Mouse (Mus musculus) CH12.LX (cell line): Measurements from ENCODE around the gene Ociad1. TPM values are rescaled to one million over a fixed set of nuclear protein-coding genes. Genes with fewer than 3 reads are reported as not detected.

ENCODE experiments used
- DNase-seq: peaks from one replicate; pipeline ENCODE4 v3.0.0-alpha.2; 2013; ENCODE audit errors: extremely low read depth
- H3K27ac ChIP-seq: 2 replicates; pipeline ENCODE4 v1.5.1; 2012; ENCODE audit warnings: low read depth, mild to moderate bottlenecking, control low read depth, moderate library complexity; ENCODE audit not compliant: insufficient read depth
- H3K27me3 ChIP-seq: replicated peaks from 2 replicates; pipeline ENCODE3; 2012; ENCODE audit warnings: inconsistent platforms
- H3K36me3 ChIP-seq, 2 experiments: replicated peaks in 1 of 2; 2 replicates each; pipeline versions ENCODE3 to v1.6.1; 2012; ENCODE audit warnings: inconsistent platforms in 1 of 2, low read length in 1 of 2, mild to moderate bottlenecking in 1 of 2, mixed read lengths in 1 of 2, moderate library complexity in 1 of 2; ENCODE audit not compliant: control insufficient read depth in 1 of 2, insufficient read depth in 1 of 2
- H3K4me1 ChIP-seq, 2 experiments: 2 replicates each; pipeline ENCODE4 v1.6.1; 2012; ENCODE audit warnings: inconsistent platforms in 1 of 2, moderate library complexity in 1 of 2; ENCODE audit not compliant: insufficient read depth in 2 of 2, control insufficient read depth in 1 of 2
- H3K4me2 ChIP-seq: 2 replicates; pipeline ENCODE4 v1.6.1; 2012; ENCODE audit warnings: low read depth, mild to moderate bottlenecking, control low read depth; ENCODE audit not compliant: poor library complexity, insufficient read depth, severe bottlenecking
- H3K4me3 ChIP-seq, 3 experiments: fragments of 150-350 bp in 1 of 3; sonication (generic) in 1 of 3; replicated peaks in 1 of 3; 2 replicates each; pipeline versions ENCODE3 to v1.5.1; 2011 to 2012; ENCODE audit warnings: low read depth in 2 of 3, low read length in 2 of 3, mild to moderate bottlenecking in 2 of 3, moderate library complexity in 2 of 3, control low read depth in 1 of 3, improper control_type of control experiment in 1 of 3, inconsistent platforms in 1 of 3, mixed read lengths in 1 of 3; ENCODE audit not compliant: poor library complexity in 1 of 3
- H3K79me2 ChIP-seq: replicated peaks from 2 replicates; pipeline ENCODE4 v1.6.1; 2012; ENCODE audit warnings: mild to moderate bottlenecking, moderate library complexity; ENCODE audit not compliant: control insufficient read depth, poor library complexity, insufficient read depth, severe bottlenecking; ENCODE audit errors: extremely low read depth
- H3K9ac ChIP-seq: 2 replicates; pipeline ENCODE4 v1.6.1; 2012; ENCODE audit warnings: low read depth, mild to moderate bottlenecking, control low read depth, moderate library complexity; ENCODE audit not compliant: insufficient read depth
- H3K9me3 ChIP-seq: replicated peaks from 2 replicates; pipeline ENCODE3; 2012; ENCODE audit warnings: low read length, inconsistent platforms, mixed read lengths
- CHD1 ChIP-seq: IDR thresholded peaks from 2 replicates; pipeline ENCODE4 v1.6.1; 2012; ENCODE audit warnings: low read depth, low read length, improper control_type of control experiment, inconsistent platforms
- CHD2 ChIP-seq: IDR thresholded peaks from 2 replicates; pipeline ENCODE4 v1.6.1; 2011; ENCODE audit warnings: low read length, improper control_type of control experiment
- CTCF ChIP-seq, 2 experiments: IDR thresholded peaks in 1 of 2; conservative IDR thresholded peaks in 1 of 2; 2 replicates each; pipeline ENCODE4 v1.5.1; 2011 to 2012; ENCODE audit warnings: low read depth in 2 of 2, low read length in 2 of 2, improper control_type of control experiment in 1 of 2, inconsistent platforms in 1 of 2, mild to moderate bottlenecking in 1 of 2, moderate library complexity in 1 of 2
- ETS1 ChIP-seq: conservative IDR thresholded peaks from 2 replicates; pipeline ENCODE4 v1.6.1; 2012; ENCODE audit warnings: low read depth, mild to moderate bottlenecking, inconsistent platforms, low read length, improper control_type of control experiment, moderate library complexity
- GABPA ChIP-seq: IDR thresholded peaks from 2 replicates; pipeline ENCODE4 v1.6.1; 2012; ENCODE audit warnings: low read depth, low read length, improper control_type of control experiment, inconsistent platforms; ENCODE audit not compliant: insufficient replicate concordance
- JUN ChIP-seq: IDR thresholded peaks from 2 replicates; pipeline ENCODE4 v1.6.1; 2011; ENCODE audit warnings: low read depth, mild to moderate bottlenecking, low read length, improper control_type of control experiment, moderate library complexity; ENCODE audit not compliant: insufficient read depth
- JUND ChIP-seq: conservative IDR thresholded peaks from 2 replicates; pipeline ENCODE4 v1.6.1; 2011; ENCODE audit warnings: low read depth, low read length, improper control_type of control experiment
- MAFK ChIP-seq: IDR thresholded peaks from 2 replicates; pipeline ENCODE4 v1.6.1; 2011; ENCODE audit warnings: low read length, improper control_type of control experiment; ENCODE audit not compliant: insufficient replicate concordance
- MAZ ChIP-seq: IDR thresholded peaks from 2 replicates; pipeline ENCODE4 v1.6.1; 2012; ENCODE audit warnings: low read depth, mild to moderate bottlenecking, inconsistent platforms, low read length, improper control_type of control experiment, moderate library complexity
- MEF2A ChIP-seq: IDR thresholded peaks from 2 replicates; pipeline ENCODE4 v1.6.1; 2014; ENCODE audit warnings: low read depth, mild to moderate bottlenecking, inconsistent platforms, low read length, improper control_type of control experiment, borderline replicate concordance
- NELFE ChIP-seq: IDR thresholded peaks from 2 replicates; pipeline ENCODE4 v1.6.1; 2011; ENCODE audit warnings: low read depth, low read length, improper control_type of control experiment
- NRF1 ChIP-seq: IDR thresholded peaks from 2 replicates; pipeline ENCODE4 v1.6.1; 2014; ENCODE audit warnings: low read depth, mild to moderate bottlenecking, inconsistent platforms, low read length, improper control_type of control experiment, moderate library complexity
- POLR2AphosphoS2 ChIP-seq: IDR thresholded peaks from 2 replicates; pipeline ENCODE4 v1.6.1; 2011; ENCODE audit warnings: low read depth, low read length, improper control_type of control experiment
- RAD21 ChIP-seq: IDR thresholded peaks from 2 replicates; pipeline ENCODE4 v1.6.1; 2011; ENCODE audit warnings: low read depth, mild to moderate bottlenecking, low read length, improper control_type of control experiment, moderate library complexity
- RCOR1 ChIP-seq: conservative IDR thresholded peaks from 2 replicates; pipeline ENCODE4 v1.6.1; 2012; ENCODE audit warnings: low read depth, mild to moderate bottlenecking, inconsistent platforms, low read length, improper control_type of control experiment
- SIN3A ChIP-seq: IDR thresholded peaks from 2 replicates; pipeline ENCODE4 v1.6.1; 2012; ENCODE audit warnings: low read length, improper control_type of control experiment, inconsistent platforms
- SMC3 ChIP-seq: IDR thresholded peaks from 2 replicates; pipeline ENCODE4 v1.6.1; 2011; ENCODE audit warnings: low read depth, low read length, improper control_type of control experiment
- TBP ChIP-seq: conservative IDR thresholded peaks from 2 replicates; pipeline ENCODE4 v1.6.1; 2011; ENCODE audit warnings: low read depth, low read length, improper control_type of control experiment
- TCF12 ChIP-seq: IDR thresholded peaks from 2 replicates; pipeline ENCODE4 v1.6.1; 2014; ENCODE audit warnings: low read depth, mild to moderate bottlenecking, inconsistent platforms, low read length, improper control_type of control experiment
- UBTF ChIP-seq: IDR thresholded peaks from 2 replicates; pipeline ENCODE4 v1.6.1; 2012; ENCODE audit warnings: low read depth, mild to moderate bottlenecking, inconsistent platforms, low read length, improper control_type of control experiment, moderate library complexity
- ZNF384 ChIP-seq: IDR thresholded peaks from 2 replicates; pipeline ENCODE4 v1.6.1; 2012; ENCODE audit warnings: low read depth, low read length, improper control_type of control experiment, inconsistent platforms
- dilution Hi-C: fragments of 300-500 bp; cut with MboI; formaldehyde crosslinking; loops from 2 replicates; pipeline ENCODE4 v1.14.3; 2020; ENCODE audit warnings: low sequenced_read_pairs; ENCODE audit not compliant: extremely low pct_unique_long_range_greater_than_20kb, extremely low pct_ligation_motif_present
- in situ Hi-C: fragments of 300-500 bp; cut with MboI; formaldehyde crosslinking; loops from 3 replicates; pipeline ENCODE4 v1.14.3; 2019; ENCODE audit warnings: low sequenced_read_pairs, low pct_ligation_motif_present, low pct_unique_long_range_greater_than_20kb, mixed read lengths
- polyA plus RNA-seq: library from polyadenylated mRNA; unstranded; fragments of >175 nt; gene quantifications from 2 replicates; pipeline ENCODE4 v1.2.1, GENCODE M21; 2012; ENCODE audit warnings: low read depth; ENCODE audit not compliant: insufficient read length
- total RNA-seq, 2 experiments: library from RNA; depleted of rRNA; stranded (reverse); fragments of 300-350 nt in 1 of 2; fragments of >200 nt in 1 of 2; gene quantifications; 2 replicates each; pipeline ENCODE4 v1.2.3; 2012 to 2014

Ociad1 gene
- total and polyA plus RNA-seq, 3 experiments, result 153 to 329 (median 292) TPM

DNA sequence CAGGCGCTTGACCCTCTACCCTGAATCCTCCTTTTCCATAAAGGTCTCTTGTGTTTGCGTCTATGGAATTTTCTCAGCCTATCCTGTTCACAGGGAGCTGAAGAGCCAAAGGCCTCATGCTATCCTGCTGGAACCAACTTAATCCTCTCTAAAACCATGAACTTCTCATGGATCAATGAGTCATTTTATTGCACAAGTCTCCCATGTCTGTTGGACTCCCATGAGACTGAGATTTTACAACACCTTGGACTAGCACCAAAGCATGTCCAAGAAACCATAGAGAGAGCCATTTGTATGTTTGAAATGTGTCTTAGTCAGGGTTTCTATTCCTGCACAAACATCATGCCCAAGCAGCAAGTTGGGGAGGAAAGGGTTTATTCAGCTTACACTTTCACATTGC is 22.1 kb downstream of the Ociad1 start:
- no peak overlapping the region for H3K27ac ChIP-seq

DNA sequence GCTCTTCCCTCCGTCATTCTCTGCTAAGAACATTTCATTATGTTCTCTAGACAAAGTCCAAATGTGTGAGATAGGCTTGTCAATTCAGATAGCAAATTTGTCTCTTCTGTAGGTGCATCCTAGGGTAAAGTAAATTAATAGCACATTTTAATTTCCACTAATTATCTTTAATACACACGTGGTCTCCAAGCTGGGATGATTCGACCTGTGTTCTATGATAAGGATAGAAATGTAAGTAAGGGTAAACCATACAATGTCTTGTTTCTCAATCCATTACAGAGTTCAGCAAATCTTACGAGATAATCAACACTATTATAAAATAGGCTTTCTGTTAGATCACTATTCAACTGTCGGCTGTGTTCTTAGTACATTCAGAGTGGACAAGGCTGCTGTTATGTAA is 26.7 kb downstream of the Ociad1 start:
- peaks cover 5 to 25% of the 10 kb centered on the region in 2 experiments for H3K4me1 ChIP-seq
- H3K36me3 ChIP-seq, result peaks cover 33 to 47% of the 10 kb centered on the region in 2 experiments
- H3K4me3 ChIP-seq, result no peak overlapping the region
- no peaks in the 10 kb centered on the region for H3K9me3 ChIP-seq
- H3K9ac ChIP-seq, result no peak overlapping the region
- H3K27me3 ChIP-seq, result no peaks in the 10 kb centered on the region
- in situ Hi-C loops, result loop anchor here (10.0 kb wide), 1 partner anchor 55 kb away; no protein-coding TSS in a partner anchor
- H3K27ac ChIP-seq, result no peak overlapping the region
- dilution Hi-C loops, result no loop called here
- DNase-seq, result no peak
- H3K4me2 ChIP-seq, result no peak overlapping the region
- H3K79me2 ChIP-seq, result no peaks in the 10 kb centered on the region
- no peak for TF ChIP-seq SMC3
- TF ChIP-seq GABPA, result no peak
- no peak for TF ChIP-seq ZNF384
- no peak for TF ChIP-seq RCOR1
- TF ChIP-seq MAZ, result no peak
- no peak for TF ChIP-seq CHD2
- TF ChIP-seq UBTF, result no peak
- TF ChIP-seq NELFE, result no peak
- TF ChIP-seq POLR2AphosphoS2, result no peak
- TF ChIP-seq MAFK, result no peak
- no peak for TF ChIP-seq CTCF (conservative IDR thresholded peaks at IDR 0.05 in 1 of 2, IDR thresholded peaks at IDR 0.05 in 1 of 2; ENCODE audit: low read depth in 2 of 2, low read length in 2 of 2)
- TF ChIP-seq CHD1, result no peak

More for the DNA sequence above, 22.1 kb downstream of the Ociad1 start:
- DNase-seq, result no peak
- dilution Hi-C loops (no loop called here), in situ Hi-C loops (loop anchor here (10.0 kb wide), 1 partner anchor 60 kb away; no protein-coding TSS in a partner anchor)
- TF ChIP-seq NRF1 (no peak), MEF2A (no peak), TCF12 (no peak), RAD21 (no peak), SIN3A (no peak), TBP (no peak), JUND (no peak), RCOR1 (no peak), ETS1 (no peak), JUN (no peak)
- Histone ChIP-seq H3K4me2 (no peak overlapping the region), H3K27me3 (no peaks in the 10 kb centered on the region), H3K79me2 (peaks cover 3% of the 10 kb centered on the region), H3K9ac (no peak overlapping the region), H3K4me1 (peaks cover 4 to 33% of the 10 kb centered on the region in 2 experiments; a peak in 2 of 4 replicates), H3K36me3 (peaks cover 57 to 85% of the 10 kb centered on the region in 2 experiments), H3K4me3 (no peak overlapping the region), H3K9me3 (no peaks in the 10 kb centered on the region)
